Mouse (Mus musculus) ES-Bruce4 (cell line): ENCODE data around the gene Asgr1.
"Not testable (repeated sequence)": the region's sequence is repeated elsewhere in the genome, so short reads cannot be mapped to it uniquely, and the experiment has no call there.

ENCODE experiments used
- CTCF ChIP-seq: IDR thresholded peaks from one replicate; pipeline ENCODE4 v1.8.1; 2011; ENCODE audit warnings: low read depth, low read length
- EP300 ChIP-seq: IDR thresholded peaks from 2 replicates; pipeline ENCODE4 v1.6.1; 2011; ENCODE audit warnings: low read depth, low read length; ENCODE audit not compliant: insufficient read depth
- POLR2A ChIP-seq: IDR thresholded peaks from one replicate; pipeline ENCODE4 v1.8.1; 2011; ENCODE audit warnings: low read length; ENCODE audit not compliant: insufficient read depth

DNA sequence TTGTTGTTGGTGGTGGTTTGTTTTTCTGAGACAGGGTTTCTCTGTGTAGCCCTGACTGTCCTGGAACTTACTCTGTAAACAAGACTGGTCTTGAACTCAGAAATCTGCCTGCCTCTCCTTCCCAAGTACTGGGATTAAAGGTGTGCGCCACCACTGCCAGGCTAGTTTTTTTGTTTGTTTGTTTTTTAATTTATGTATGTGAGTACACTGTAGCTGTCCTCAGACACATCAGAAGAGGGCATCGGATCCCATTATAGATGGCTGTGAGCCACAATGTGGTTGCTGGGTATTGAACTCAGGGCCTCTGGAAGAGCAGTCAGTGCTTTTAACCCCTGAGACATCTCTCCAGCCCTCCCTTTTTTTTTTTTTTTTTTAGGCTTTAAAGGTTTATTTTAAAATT lies 37.7 kb upstream of the Asgr1 start:
- not testable (repeated sequence) for TF ChIP-seq EP300, CTCF, POLR2A
